Mouse (Mus musculus) urinary bladder, postnatal 14 days (tissue): ENCODE data around the gene Bcl10.
"Not testable (repeated sequence)": the region's sequence is repeated elsewhere in the genome, so short reads cannot be mapped to it uniquely, and the experiment has no call there.

Experiments
- DNase-seq: peaks from one replicate; pipeline ENCODE4 v3.0.0; 2021; ENCODE audit warnings: low spot score

Bcl10 gene

GRCm38 (mm10) chr3:145922019-145922854 is at the start of gene Bcl10:
Gene Bcl10 (plus strand): TSS chr3:145922804.
- no peak for DNase-seq

- DNase-seq: no peak
Measured at GRCm38 (mm10) chr3:145873271-145873670, 49.3 kb upstream of the Bcl10 start.

DNA sequence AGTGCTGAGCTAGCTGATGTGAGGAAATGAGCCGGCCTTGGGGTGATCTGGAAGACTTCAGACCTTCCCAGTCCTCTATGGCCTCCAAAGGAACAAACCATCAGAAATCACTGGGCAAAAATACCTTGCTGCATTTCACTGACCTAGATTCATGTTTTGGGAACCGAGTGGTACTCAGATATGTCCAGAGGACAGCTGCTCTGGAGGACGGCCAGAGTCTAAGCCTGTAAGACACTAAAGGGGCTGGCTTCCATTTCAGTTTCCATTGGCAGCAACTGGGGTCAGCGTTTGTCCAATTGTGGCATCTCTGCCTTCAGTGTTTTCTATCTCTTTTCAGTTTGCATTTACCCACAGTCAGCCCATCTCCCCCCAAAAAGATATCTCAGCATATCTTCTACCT is 48.5 kb upstream of the Bcl10 start:
- DNase-seq: no peak

DNA sequence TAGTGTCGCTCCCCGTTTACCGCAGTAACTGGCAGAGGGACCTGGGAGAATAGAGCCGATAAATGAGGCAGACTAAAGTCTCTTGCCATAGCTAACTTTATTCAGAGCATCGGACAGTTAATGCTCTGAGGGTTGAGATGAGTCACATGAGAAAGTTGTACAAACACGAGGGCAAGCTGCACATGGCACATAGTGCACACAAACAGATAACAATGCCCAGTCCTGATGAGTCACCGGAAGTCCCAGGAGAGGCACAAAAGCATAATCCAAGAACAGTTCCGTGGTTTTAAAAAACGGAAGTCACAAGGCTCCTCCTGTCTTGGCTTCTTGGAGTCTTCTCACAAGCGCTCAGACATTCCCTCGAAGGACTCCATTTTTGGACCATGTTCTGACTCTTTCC is 46.5 kb upstream of the Bcl10 start:
- DNase-seq: no peak

DNA sequence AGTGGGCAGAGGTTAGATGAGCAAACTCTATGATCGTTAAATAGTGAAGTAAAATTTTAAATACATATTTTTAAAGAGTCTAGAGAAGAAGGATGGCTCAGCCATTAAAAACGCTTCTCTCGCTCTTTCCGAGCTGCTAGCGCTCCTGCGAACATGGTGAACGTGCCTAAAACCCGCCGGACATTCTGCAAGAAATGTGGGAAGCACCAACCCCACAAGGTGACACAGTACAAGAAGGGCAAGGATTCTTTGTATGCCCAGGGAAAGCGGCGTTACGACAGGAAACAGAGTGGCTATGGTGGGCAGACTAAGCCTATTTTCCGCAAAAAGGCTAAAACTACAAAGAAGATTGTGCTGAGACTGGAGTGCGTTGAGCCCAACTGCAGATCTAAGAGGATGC is 43.7 kb upstream of the Bcl10 start:
- not testable (repeated sequence) for DNase-seq

- DNase-seq: no peak
Measured at GRCm38 (mm10) chr3:145880335-145880734, 42.3 kb upstream of the Bcl10 start.

- DNase-seq: no peak
Measured at GRCm38 (mm10) chr3:145882076-145882874, 40.3 kb upstream of the Bcl10 start.

GRCm38 (mm10) chr3:145883233-145883632 is 39.4 kb upstream of the Bcl10 start:
- no peak for DNase-seq

DNA sequence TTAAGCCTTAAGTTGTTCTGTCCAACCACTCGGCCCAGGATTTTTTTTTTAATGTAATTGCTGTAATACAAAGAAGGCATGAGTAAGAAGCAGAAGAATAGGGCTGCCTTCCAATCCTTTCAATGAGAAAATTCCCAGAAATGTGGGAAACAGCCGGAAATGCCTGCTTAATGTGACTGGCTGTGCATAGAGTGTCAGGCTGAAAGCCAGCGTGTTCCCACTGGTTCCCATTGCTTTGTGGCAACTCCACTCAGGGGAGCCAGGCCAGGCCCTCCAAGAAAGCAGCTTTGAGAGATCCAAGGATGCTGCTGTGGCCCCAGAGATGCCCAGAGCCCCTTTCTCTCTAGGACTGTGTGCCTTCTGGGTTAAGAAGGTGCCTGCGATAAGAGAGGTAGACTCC is 37.2 kb upstream of the Bcl10 start:
- DNase-seq: peak; percentile 17

DNA sequence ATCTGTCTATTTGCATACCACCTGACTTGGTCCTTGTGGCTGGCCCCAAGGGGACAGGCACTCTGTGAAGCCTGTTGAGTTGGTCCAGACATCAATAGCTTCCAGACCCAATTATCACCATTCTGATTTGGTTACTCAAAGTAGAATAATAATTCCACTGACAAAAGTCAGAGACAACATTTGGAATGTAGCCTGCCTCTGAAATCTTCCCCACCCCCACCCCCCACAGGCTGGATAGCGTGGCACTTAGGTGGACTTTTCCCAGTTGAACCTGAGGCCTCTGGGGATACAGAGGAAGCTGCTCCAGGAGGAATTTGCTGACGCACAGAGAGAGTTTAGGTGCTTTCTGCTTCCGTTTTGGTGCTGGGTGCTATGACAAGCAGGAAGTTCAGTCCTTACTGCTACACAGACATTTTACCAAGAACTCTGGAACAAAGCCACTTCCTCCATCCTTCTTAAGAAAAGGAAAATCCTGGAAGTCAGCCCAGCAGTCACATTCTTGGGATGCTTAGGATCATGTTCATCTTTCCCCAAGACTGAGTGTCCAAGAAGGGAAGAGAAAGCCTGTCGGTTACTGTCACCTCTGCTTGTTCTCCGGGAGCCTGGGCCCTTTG is 36.6 kb upstream of the Bcl10 start:
- no peak for DNase-seq

DNA sequence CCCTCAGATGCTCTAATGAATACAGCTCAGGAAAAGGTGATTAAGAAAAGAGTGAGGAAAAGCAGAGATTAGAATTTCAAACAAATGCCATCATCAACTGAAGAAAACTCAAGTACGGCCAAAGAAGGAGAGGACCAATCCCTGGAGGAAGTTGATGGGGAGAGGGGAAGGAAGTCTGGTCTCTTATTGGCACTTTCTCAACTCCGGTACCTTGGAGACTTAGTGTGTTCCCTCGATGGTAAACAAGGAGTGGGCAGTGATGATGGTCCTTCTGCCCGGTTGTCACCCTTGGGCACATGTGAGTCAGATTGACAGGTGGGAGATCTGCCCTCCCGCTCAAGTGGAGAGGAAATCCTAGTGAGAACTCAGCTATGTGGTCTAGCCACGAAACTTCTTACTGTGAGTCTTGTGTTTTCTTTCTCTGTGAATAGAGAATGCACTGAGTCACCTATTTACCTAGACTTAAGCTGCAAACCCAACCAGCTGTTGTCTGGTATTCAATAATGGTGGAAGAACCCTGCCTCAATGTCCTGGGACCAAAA is 35.1 kb upstream of the Bcl10 start:
- DNase-seq: no peak

DNA sequence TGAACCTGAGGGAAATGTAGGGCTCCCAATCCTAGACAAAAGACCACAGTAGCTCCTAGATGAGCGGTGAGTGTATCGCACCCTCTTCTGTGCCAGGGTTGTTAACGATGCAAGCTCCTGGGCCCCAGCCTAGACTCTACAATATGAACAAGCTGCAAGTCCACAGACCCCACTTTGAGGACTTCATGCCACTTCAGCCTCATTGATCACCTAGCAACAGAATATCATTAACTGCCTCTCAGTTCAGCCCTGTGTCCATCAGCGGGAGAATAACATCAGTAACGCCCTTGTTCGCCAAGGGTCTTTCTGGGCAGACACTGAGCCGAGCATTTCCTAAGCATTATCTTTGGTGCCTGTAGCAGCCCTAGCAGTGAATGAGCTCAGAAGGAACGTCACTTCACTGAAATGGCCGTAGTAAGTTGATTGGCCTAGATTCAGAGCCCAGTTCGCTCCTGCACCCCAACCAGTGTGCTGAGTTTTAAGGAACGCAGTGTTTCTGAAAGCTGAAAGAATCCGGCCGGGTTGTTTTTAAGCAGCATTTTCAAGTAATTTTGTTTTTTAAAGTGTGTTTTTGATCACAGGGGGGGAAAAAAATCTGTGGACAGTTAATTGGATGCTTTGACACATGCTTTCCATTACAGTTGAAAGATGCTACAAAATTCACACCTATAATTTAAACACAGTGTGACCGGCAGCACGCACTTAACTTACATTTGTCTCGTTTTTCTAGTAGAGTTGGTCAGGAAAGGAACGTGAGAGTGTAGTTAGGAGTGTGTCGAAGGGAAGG is 32.1 kb upstream of the Bcl10 start:
- no peak for DNase-seq

DNA sequence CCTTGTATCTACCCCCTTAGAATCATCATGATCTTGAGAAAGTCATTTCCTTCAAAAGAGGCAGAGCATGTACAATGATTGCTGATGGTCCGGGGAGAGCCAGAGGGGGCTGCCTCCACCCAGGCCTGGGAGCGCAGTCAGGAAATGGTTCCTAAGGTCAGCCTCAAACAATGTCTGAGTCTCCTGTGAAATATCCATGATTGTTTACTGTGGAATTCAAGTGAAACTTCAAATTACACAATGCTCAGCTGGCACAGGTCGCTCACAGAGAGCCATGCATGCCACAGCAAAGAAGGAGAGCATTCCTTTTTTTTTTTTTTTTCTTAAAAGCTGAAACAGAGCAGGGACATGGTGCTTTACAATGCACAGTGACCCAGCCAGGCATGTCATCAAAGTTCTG is 30.2 kb upstream of the Bcl10 start:
- DNase-seq: no peak

GRCm38 (mm10) chr3:145894131-145894530 is 28.5 kb upstream of the Bcl10 start:
- DNase-seq: no peak

DNA sequence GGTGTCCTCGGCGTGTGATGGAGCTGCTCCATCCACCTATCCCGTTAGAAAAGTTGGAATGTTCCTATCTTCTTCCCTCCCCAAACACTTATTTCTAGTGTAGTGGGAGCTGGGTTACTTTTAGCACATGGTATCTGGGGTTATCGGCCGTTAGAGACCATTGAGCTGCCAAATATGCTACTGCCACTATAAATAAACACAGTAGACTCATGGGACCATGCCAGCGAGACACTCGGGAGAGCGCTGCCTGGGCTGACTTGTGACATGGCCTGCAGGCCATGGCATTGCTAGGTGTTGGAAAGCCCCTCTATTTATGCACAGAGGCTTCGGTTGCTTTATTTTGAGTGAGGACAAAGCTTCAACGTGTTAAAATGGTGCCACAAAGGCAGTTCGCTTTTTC is 24.9 kb upstream of the Bcl10 start:
- DNase-seq: no peak

GRCm38 (mm10) chr3:145899832-145900231 is 22.8 kb upstream of the Bcl10 start:
- no peak for DNase-seq

- no peak for DNase-seq
Measured at GRCm38 (mm10) chr3:145903530-145903929, 19.1 kb upstream of the Bcl10 start.

DNA sequence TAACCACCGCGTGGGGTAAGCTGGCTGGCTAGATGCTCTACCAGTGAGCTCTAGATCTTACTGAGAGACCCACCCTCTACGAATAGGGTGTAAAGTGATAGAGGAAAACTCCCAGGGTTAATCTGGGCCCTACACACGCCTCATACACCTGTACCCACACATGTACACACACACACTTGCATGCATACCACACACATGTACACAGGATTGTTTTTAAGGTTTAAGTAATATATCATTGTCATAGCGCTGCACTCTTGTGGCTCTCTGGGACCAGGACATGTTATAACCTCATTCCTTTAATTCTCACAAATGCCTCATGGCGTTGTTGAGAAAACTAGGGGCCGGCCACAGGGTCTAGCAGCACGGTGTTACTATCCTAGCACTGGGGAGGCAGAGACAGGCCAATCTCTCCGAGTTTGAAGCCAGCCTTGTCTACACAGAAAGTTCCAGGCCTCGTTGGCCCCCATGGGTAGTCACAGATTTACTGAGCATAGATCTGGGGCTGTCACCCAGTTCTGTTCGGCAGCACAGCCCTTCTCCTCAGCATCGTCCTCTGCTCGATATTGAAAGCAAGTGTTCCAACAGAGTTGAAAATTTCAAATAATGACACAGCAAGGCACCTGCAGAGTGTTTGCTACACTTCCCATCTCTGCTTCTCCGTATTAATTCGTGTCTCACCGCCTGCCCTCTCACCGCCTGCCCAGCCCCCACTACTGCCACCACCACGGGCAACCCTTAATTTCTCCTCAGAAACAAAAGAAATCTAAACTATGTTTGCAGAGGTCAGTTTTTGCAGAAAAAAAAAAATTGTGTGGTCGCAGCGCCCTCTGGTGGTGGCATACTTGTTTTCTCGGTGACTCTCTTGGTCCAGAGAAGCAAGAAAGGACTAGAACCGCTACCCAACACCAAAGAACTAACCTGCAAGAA is 17.5 kb upstream of the Bcl10 start:
- DNase-seq: peak; percentile 72

DNA sequence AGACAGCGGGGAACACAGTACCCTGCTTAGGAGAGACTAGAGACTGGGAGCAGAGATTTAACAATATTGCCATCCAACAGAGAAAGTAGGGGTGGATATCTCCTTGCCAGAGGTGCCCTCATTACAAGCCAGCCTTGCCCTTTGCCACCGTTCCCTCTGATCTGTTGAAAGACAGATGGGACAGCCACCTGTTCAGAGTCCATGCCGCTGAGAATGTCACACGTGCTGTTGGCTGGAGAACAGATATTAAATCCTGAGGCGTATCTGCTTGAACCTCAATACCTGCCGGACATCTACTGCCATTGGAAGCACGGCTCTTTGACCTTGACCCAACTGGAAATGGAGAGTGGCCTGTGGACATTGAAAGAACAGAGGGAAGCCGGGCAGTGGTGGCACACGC is 16.0 kb upstream of the Bcl10 start:
- no peak for DNase-seq

- no peak for DNase-seq
Measured at GRCm38 (mm10) chr3:145912512-145912911, 10.1 kb upstream of the Bcl10 start.

DNA sequence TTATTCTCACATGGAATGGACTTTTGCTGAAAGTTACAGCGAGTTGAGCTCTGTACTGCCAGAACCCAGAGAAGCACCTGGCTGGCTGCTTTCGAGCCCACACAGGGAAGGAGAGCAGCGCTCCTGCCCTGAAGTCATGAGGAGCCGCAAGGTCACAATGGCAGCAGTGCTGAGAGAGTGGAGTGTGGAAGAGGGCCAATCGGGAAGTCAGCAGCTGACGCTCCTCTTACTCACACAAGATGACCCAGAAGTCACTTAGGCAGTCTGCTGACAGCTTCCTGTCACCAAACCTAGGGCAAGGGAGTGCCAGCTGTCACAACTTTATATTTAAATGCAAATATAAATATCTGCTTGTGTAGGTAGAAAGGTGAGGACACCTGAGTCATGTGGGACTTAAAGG is 9.3 kb upstream of the Bcl10 start:
- DNase-seq: no peak
